Mouse (Mus musculus): ENCODE results near the gene Lhb.
"Not testable (repeated sequence)": the region's sequence is repeated elsewhere in the genome, so short reads cannot be mapped to it uniquely, and the experiment has no call there.

Lhb gene

DNA sequence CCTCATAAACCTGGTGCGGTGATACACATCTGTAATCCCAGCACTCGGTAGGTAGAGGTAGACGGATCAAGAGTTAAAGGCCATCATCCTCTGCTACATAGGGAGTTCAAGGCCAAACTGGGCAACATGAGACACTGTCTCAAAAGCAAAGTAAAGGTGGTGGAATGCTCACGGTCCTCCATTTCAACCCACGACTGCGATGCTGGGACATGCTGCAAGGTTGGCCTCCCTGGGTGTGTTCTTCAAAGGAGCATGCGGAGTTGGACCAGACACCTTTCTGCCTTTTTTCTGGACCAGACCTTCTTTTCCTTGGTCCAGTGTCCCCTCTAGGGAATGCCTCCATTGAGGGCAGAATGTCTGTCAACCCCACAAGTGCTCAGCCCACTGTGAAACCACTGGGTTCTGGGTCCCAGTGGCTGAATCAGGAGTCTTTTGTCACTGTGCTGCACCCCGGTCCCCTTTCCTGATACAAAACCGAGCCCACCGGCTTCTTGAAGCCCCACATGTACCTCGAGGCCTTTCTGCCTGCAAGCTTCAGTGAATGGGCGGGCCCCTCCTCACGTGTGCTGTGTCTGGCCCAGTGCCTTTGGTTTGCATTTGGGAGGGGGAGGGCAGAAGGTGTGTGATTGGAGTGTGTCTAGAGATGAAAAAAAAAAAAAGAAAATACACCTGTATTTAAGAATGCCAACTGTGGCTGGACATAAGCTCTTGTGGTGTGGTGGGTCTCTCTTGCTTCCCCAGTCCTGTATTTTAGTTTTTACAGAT is 35.5 kb downstream of the Lhb start:
- no peak for DNase-seq

DNA sequence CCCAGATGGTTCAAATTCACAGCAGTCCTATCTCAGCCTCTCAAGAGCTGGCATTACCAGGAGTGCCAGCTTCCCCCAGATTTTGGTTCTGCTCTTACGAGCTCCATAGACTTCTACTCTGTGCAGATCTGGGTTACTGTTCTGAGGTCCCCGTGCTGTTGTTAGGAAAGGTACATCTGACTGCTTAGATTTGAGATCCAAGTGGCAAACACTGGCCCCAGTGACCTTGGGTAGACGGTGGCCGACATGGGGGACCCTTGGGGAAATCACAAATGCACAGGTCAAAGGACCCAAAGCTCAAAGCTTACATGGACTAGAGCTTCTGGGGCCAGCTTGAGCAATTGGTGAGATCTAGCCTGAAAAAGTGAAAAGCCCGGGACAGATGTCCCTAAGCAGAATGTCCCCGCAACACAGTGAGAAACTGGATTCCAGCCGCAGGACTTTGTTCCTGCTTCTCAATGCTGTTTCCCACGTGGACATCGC is 36.1 kb downstream of the Lhb start:
- DNase-seq, result no peak

DNA sequence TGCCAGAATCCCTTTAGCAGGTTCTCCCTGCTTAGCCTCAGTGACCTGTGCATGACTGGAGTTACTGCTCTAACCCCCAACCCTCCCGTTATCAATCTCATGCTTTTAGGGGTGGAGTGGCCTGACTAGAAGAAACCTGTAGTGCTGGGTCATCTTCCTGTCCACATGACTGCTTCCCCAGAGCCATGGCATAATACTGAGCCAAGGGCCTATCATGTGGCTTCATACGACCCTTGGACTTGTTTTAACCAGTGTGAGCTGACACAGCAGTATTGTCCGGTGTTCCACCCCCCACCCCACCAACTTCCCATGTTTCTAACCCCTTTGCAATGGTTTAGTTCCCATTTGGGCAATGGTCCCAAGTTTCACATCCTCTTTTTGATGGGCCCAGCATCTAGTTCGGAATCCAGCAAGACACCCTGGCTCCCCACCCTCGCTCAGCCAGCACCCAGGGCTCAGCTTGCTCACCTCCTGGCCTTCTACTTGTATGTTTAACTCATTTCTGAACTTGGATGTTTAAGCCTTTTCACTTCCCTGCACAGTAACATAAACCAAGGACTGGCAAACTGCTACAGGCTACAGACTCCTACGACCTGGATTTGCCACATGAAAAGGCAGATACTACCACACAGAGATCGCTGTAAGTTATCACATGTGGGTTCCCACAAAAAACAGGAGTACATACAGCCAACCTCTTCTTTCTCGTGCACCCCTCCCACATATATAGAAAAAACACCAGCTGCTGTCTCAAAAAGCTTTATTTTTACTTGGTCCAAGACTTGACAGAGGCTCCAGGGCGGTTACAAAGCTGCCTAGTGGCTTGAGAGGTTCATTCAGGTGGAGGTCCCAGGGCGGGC is 36.8 kb downstream of the Lhb start:
- no peak for DNase-seq

DNA sequence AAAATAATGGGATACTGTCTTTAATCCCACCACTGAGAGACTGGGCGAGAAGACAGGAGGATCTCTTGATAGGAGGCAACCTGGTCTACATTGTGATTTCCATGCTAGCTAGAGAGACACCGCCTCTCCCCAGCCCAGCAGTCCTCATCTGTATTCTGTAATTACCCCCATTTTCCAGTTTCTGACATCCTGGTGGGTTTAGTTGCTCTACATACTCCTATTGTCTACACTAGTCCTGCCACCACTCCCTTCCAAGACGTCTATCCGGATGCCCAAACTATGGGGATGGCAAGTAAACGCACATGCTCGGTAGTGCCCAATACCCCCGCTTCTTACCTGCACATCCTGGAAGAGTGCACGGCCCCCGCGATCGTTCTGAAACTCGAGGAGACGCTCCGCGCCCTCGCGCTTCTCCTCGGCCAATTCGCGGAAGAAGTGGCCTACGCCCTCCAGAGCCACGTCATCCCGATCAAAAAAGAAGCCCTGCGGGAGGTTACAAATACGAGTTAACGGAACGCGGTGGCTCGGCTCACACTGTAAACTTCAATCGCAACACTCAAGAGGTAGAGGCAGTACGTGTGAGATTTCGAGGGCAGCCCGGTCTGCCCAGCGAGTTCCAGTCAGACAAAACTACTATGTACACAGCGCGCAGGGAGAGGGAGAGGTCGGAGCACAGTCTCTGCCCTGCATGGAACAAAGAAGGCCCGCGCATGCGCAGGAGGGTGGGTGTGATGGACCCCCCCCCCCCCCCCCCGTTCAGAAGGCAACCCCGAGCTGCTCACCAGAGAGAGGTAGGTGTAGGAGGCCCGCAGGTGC is 38.3 kb downstream of the Lhb start:
- peak; percentile 89 for DNase-seq

DNA sequence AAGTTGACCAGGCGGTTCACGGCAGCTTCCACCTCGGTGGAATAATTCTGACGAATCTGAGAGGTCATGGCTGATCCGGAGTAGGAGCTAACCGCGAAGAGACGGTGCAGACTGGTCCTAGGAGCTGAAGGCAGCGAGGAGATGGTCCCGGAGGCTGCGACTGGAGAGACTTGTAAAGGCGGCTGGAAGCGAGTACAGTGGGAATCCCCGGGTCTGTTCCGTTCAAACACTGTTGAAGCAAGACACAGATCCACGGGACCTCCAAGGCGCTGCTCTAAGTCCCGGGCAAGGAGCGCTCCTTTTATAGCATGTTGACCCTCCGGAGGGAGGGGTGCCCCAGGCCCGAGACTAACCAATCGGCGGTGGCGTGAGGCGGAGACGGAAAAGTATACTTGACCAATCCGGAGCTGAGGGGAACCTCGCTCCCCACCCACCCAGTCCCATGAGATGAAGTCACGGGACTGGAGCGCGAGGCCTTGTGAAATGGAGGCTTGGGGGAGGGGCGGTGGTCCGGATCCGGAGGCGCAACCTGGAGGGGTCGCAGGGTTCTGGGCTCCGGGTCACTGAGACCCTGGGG is 39.0 kb downstream of the Lhb start, which contains the start of gene Ftl1:
TSS of gene Ftl1 (minus strand) at position 321 of the 577 bp plus-strand sequence.
- peak; percentile 95 for DNase-seq

DNA sequence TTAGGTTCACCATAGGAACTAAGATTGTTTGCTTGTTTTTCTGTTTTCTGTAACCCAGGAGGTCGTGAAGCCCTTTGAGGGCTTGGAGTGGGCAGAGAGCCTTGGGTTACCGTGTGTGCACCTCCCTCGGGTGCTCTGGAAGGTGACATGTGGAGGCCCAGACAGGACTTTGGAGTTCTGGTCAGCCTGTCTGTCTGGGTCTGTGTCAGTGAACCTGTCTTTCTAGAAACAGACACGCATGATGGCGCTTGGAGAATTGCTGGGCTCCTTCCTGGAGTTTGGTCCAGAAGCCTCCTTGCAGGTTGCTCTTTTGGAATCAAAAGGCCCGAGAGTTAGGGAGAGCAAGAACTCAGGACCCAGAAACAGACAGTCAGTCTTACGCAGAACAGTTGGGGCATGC is 39.8 kb downstream of the Lhb start:
- no peak for DNase-seq

DNA sequence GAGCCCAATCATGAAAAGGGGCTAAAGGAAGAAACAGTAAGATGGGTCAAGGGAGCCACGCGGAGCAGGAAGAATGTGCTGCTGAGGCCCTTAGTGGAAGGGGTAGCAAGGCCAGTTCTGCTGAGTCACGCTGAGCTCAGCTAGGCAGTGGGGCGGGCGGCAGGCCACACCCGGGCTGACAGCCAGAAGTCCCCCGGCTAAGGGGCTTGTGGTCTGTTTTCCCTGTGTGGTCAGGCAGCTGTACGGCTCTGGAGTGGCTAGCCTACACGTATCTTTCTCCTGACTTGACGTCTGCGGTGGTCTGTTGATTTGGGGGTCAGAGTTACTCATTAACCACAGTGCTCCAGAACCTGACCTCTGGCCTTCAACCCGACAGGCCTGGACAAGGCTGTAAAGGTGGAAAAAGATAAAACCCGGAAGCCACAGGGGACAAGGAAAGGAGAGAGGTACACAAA is 40.3 kb downstream of the Lhb start:
- peak; percentile 57 for DNase-seq

DNA sequence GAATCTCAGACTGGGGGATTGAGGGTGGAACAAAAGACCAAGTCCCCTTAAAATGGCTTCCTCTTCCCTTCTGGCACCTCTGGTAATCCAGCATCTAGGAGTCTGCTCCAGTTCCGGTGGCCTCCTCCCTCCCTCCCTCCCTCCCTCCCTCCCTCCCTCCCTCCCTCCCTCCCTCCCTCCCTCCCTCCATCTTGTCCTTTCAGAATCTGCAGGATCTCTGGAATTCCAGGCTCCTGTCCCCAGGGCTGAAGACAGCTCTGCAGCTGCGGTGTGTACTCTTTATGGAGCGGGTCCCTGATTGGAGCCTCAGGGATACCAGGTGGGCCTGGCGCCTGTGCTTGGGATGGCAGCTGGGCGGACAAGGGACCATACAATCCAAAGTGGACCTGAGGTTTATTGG is 40.7 kb downstream of the Lhb start:
- DNase-seq, result no peak

DNA sequence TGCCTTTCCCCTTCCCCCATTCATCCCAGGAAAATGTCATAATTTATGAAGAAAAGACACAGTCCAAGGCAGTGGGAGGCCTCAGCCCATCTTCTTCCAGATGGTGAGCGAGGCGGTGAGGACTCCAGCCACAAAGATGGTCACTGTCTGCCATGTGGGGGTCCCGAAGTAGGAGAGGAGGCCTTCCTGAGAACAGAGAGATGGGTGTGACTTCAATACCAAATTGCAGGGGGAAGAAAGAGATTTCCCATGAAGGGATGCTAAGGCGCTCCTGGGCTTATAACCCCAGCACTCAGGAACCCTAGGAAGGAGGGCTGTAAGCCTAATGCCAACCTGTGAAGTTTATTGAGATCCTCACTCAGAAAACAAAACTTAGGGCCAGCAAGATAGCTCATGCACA is 41.2 kb downstream of the Lhb start:
- DNase-seq, result no peak

DNA sequence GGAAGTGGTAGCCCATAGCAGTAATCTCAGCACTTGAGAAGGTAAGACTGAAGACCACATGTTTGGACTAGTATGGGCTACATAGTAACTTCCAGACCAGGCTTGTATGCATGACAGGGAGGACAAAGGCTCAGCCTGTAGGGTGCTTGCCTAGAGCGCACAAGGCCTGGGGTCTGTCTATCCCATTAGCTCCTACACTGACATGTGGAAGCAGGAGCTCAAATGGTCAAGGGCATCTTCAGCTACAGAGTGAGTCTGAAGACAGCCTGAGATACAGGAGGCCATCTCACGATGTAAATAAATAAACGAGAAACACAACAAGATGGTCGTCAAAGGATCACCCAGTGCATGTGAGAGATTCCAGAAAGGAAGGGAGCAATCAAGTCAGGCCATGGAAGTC is 41.7 kb downstream of the Lhb start:
- no peak for DNase-seq

DNA sequence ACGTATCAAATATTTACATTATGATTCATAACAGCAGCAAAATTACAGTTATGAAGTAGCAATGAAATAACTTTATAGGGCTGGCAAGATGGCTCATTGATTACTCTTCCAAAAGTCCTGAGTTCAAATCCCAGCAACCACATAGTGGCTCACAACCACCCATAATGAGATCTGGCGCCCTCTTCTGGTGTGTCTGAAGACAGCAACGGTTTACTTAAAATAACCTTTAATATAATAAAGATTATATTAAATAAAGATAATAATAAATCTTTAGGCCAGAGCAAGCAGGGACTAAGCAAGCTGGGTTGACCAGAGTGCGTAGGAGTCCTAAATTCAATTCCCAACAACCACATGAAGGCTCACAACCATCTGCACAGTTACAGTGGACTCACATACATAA is 42.2 kb downstream of the Lhb start:
- not testable (repeated sequence) for DNase-seq

DNA sequence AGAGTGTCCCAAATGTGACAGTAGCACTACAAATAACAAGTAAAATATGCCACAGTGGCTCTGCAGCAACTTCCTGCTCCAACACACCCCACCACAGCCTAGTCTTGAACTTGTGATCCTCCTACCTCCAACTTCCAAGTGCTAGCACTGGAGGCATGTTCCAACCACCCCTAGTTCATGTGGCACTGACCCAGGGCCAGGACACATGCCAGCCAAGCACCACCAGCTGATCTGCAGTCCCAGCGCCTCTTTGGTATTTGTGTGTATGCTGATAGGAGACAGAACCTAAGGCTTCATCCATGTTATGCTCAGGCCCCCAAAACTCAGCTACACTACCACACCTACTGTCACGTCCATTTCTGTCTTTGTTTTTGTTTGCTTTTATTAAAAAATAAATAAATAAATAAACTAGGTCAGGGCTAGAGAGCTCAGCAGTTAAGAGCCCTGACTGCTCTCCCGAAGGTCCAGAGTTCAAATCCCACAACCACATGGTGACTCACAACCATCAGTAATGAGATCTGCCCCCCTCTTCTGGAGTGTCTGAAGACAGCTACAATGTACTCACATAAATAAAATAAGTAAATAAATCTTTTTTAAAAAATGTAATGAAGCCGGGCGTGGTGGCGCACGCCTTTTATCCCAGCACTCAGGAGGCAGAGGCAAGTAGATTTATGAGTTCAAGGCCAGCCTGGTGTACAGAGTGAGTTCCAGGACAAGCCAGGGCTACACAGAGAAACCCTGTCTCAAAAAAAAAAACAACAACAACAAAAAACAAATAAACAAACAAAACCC is 43.6 kb downstream of the Lhb start:
- no peak for DNase-seq

DNA sequence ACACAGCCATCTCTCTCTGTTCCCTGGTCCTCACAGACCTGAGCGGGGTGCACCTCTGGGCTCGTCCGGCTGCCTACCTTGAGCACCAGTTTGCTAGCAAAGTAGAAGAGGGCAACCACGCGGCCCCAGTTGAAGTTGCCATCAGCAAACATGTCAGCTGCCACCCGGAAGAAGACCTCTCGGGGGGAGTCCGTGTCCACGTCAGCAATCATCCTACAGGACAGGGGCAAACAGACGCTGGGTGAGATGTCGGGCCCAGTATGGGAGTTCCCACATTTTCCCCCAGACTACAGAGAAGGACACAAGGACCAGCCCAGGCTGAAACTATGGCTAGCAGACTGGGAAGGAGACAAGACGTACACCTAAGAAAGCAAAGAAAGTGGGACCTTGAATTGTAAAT is 44.5 kb downstream of the Lhb start:
- no peak for DNase-seq

DNA sequence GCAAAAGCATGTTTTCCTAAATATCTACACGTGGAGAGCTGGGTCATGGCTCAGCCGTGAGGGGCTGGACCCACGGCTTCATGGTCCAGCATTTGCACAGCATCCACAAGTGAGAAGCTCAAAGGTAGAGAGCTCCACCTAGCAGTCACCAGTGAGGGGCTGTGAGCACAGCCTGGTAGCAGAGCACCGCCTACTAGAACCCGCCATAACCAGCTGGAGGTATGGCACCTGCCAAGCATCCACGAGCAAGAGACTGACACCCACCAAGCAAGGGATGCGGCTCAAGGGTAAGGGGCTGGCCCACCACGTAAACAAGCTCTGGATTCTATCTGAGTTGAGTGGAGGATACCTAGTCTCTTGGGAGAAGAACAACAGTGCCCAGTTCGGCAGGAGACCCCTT is 44.9 kb downstream of the Lhb start:
- no peak for DNase-seq

DNA sequence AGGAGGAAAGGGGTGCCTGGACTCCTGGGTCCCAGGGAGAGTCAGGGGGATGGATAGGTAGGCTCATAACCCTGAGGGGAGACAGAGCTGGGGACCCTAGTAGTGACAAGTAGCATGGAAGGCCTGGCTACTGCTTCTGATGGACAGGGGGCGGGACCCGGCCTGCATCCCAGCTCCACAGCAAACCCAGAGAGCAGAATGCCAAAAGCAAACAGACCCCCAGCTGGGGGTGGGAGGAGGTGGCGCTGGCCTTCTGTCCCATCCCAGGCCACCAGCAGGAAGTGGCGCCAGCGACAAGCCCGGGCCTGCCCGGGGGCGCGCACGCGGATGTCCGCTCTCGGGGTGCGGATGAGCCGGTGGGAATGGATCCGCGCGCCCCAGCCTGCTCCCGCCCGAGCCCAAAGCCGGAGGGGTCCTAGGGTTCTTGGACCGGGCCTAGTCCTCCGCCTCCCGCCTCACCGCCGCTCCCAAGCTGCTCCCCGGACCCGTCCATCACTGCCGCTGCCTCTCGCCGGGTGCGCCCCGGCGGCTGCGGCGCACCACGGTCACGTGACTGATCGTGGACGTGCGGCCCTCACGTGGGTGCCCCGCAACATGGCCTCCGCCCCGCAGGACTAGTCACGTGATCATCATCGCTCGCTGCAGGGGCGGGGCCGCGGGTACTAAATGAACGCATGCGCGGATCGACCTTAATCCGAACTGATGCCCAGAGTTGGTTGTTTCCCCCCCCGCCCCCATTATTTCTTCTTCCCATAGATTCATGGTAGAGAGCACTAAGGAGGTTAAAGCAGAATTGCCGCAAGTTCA is 45.9 kb downstream of the Lhb start, which contains the start of gene Bax:
TSS of gene Bax (minus strand) at position 616 of the 807 bp plus-strand sequence.
- DNase-seq, result peak; percentile 97

DNA sequence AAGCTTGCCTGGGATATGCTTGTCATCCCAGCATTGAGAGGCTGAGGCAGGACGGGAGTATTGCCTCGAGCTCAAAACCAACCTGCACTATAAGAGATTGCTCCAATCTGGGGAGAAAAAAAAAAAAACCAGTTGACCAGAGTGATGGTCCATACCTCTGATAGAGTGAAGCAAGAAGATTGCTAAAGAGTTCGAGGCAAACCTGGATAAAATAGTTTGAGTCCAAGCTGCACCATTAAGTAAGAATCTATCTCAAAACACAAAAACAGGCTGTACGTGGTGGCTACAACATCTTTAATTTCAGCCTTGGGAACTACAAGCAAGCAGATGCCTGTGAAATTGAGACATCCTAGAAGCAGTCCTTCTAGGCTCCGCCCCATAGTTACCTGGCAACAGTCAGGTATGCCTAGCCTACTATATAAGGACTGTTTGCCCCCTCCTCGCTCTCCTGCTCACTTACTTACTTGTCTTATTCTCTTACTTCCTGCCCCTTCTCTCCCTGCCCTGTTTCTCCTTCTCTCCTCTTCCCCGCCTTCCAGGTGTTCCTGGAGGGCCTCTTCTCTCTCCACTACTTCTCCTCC is 46.6 kb downstream of the Lhb start:
- no peak for DNase-seq

DNA sequence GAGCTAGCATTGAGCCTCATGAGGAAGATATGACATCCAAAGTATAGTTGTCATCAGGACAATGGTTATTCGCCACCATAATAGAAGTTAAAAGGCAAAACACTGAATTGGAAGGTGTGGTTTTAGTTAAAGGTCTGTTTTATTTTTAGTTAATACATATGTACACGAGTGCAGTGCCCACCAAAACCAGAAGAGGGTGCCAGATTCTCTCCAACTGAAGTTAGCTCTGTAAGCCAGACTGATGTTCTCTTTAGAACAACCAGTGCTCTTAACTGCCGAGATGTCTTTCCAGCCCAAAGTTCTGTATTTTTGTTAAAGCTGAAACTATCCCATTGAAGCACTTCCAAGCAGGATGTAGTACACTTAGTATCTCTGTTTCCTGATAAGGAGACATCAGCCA is 50.2 kb downstream of the Lhb start:
- DNase-seq, result peak; percentile 85
